Mouse (Mus musculus) ES-Bruce4 (cell line): ENCODE measurements around the gene Cep170.

Experiments
- EP300 ChIP-seq: IDR thresholded peaks from 2 replicates; pipeline ENCODE4 v1.6.1; 2011; ENCODE audit warnings: low read depth, low read length; ENCODE audit not compliant: insufficient read depth
- POLR2A ChIP-seq: IDR thresholded peaks from one replicate; pipeline ENCODE4 v1.8.1; 2011; ENCODE audit warnings: low read length; ENCODE audit not compliant: insufficient read depth

GRCm38 (mm10) chr1:176828666-176829065 is 14.8 kb upstream of the Cep170 start:
- TF ChIP-seq POLR2A = no peak
- no peak for TF ChIP-seq EP300
